Mouse (Mus musculus): ENCODE results near the gene Zranb1.

GRCm38 (mm10) chr7:132940569-132940968, 9.6 kb downstream of the Zranb1 start:
- TF ChIP-seq HCFC1 (IDR thresholded peaks at IDR 0.05; ENCODE audit: borderline replicate concordance, insufficient read depth, low read length) (no peak), CHD2 (IDR thresholded peaks at IDR 0.05; ENCODE audit: low read depth, low read length) (no peak), ZC3H11A (IDR thresholded peaks at IDR 0.05; ENCODE audit: borderline replicate concordance, low read depth, low read length) (no peak), MAFK (IDR thresholded peaks at IDR 0.05; ENCODE audit: insufficient read depth, low read depth, low read length) (no peak), ZNF384 (IDR thresholded peaks at IDR 0.05; ENCODE audit: low read depth, low read length) (no peak)

Data from ES-E14 (cell line).